Mouse (Mus musculus): Measurements from ENCODE around the gene Gtf2i. TPM values are rescaled to one million over a fixed set of nuclear protein-coding genes. Genes with fewer than 3 reads are reported as not detected.

Gene Gtf2i
- polyA plus RNA-seq, 2 experiments from 2014 or later: 71.1 to 90.5 TPM

DNA sequence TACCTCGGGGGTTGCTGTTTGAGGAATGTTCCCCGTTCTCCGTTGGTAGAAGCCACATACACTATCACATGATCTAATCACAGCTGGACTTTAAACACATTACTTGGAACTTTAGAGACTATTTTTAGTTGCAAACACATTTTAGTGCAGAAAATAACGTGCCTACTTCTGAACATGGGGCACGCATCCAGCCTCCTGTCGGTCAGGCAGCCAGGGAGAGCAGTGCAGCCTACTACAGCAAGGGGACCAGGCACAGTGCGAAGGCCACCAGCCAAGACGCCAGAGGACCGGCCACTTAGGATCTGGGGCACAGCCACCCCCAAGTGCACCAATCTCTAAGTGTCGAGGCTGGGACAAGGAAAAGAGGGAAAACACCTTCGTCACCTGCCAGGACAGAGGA, 39.5 kb downstream of the Gtf2i start:
- ATAC-seq: no peak

DNA sequence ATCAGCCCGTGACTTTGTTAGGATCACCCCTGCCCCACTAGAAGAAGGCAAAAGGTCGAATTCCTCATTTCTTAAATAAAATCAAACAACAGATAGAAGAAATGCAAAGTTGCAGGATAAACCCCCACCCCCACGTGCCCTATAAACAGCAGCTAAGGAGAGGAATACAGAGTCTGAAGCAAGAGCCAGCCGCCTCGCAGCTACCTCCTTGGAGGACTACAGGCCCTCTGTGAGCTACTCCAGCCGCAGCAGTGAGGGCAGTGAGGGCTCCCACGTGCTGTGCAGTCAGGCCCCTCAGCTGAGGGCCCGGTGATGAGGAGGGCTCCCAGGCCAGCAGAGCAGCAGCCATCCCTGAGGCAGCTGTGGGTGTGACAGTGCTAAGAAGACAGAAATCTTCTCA, 40.8 kb downstream of the Gtf2i start:
- ATAC-seq: no peak

DNA sequence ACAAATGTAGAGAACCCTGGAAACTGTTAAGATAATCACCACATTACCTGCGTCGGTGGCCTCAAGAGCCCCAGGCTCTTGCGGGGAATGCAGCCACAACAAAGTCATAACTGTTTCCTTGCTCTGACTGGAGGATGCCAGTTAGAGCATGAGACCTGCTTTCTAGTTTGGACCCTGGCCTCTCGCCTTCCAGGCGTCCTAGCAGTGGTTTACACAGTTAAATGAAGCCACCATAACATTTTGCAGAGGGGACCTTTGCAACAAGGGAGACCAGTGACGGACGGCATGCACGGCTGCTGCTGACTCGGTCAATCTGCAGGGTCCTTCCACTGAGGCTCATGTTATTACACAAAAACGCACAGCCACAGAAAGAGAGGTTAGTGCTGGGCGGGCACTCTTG, 41.8 kb downstream of the Gtf2i start:
- no peak for ATAC-seq

DNA sequence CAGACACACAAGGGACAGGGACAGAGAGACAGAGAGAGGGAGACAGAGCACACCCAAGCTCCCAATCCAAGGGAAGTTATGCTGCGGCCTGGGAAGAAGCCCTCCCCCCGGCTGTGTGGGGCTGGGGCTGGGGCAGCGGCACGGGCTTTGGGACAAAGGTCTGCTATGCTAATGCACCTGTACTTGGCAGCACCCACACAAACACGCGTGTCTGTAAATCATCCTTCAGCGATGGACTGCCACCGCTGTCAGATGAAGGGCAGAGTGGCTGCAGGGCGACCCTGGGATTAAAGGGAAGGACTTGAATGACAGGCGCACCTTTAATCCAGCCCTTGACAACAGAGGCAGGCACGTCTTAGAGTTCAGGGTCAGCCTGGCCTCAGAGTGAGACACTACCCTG, 43.1 kb downstream of the Gtf2i start:
- ATAC-seq: no peak

DNA sequence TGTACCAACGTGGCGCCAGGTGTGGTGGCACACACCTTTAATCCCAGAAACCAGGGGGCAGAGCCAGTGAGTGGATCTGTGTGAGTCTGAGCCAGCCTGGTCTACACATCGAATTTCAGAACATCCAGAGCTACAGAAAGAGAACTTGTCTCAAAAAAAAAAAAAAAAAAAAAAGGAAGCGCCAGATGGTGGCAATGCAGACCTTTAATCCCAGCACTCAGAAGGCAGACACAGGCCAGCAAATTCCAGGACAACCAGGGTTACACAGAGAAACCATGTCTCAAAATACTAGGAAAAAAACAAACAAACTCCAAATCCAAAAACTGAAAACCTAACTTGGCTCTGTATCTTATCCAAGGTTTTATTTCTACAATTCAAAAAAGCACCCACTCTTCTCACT, 44.0 kb downstream of the Gtf2i start:
- ATAC-seq: no peak

DNA sequence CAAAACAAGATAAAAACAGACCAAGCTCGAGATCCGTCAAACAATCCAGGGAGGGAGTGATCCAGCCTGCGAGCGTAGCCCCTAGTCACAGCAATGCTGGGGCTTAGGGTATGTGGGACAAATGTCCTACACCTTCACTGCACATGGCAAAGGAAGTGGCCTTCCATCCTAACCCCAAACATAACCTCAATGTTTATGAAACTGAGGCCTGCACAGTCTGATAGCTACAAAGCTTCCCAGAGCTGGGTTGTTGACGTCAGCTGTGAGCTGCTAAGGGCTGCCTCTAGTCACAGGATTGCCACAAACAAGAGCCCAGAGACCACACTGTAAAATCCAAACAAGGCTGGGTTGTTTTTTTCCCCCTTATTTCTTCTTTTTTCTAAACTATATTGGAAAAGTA, 44.8 kb downstream of the Gtf2i start:
- ATAC-seq: peak; percentile 67

DNA sequence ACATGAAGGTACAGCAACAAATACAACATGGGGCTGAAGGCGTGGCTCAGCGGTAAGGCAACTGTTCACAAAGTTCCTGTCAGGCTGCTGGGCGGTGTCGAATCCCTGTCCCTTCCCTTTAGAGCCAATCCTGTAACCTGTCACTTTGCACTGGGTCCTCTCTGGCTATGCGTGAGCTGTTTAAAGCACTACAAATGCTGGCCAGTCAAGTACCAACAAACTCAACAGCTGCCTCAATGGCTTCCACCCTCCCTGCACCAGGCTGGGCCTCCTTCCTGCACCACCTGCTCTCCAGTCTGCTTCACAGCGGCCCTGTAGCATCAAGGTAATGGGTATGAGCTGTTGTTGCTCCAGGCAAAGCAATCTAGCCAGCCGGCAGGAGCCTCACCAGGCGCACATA, 45.8 kb downstream of the Gtf2i start:
- ATAC-seq: no peak

DNA sequence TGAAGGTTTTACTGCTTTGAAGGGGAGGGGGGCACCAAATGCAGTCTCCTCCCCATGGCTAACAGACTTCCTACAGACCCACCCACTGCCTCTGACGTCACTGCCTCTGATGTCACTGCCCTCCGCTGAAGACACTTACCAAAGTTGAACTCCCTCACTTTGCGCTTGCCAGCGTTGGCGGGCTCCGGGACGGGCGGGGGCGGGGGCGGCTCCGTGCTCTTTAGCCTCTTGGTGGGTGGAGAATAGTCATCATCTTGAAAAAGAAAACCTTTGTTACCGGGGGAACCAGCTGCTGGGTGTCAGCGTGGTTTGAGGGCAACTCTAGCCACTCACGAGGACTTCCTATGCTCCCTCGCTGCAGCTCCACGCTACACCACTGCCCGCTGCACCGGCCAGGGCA, 48.2 kb downstream of the Gtf2i start:
- ATAC-seq: peak; percentile 76

DNA sequence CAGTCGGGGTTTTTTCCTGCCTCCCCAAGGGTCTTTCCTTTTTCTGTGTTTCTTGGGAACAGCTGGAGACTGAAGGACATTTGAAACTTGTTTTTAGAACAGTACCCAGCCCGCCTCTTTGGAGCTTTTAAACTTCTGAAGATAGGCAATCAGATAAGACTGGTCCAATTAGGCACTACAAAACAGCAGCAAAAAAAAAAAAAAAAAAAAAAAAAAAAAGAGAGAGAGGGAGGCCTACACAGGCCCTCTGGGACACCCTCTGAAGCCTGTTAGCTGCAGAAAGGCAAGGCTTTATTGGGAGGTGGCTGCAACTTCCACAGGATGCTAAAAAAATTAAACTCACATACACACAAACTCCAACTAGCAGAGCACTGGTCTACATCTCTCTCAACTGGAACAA, 48.7 kb downstream of the Gtf2i start:
- peak; percentile 16 for ATAC-seq

DNA sequence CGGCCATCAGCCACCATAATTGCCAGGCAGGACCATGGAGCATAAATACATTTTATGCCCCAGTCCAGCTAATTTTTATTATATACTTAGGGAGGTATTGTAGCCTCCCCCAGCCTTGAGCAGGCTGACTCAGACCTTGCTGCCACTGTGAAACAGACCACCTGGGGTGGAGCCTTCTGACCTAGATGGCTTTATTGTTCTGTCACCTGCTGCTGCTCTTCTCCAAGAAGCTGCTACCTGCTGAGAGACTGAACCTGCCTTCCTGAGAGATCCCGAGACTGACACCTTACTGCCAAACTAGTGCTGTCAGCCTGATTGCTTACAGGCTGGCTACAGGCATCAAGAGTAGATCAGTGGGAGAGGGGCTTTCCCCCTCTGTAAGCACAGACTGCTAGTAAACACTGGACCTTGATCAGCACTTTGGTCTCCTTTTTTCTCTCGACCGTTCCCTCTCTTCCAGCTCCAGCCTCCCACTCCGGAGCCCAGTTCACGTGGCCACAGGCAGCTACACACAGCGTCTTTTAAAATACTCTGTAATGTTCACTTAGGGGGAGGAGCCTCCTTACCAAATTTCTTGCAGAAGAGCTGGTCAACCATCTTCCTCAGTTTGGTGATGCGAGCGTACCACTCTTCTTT, 54.4 kb downstream of the Gtf2i start:
- ATAC-seq: no peak

DNA sequence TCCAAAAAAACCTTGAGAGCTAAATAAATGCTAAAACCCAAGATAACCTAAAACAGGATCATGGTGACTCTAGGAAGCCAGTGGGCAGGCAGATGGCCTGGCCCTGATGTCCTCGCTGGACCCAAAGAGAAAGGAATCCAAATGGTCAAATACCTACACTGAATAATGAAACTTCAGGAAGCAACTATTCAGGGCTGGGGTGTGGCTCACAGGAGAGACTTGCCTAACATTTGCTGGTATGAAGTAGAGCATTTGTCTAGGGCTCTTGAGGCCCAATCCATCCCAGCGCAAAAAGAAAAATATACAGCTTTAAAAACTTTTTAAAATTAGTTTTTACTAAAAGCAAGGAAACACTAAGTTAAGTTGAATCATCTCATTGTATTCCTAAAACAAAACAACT, 55.6 kb downstream of the Gtf2i start:
- ATAC-seq: no peak

DNA sequence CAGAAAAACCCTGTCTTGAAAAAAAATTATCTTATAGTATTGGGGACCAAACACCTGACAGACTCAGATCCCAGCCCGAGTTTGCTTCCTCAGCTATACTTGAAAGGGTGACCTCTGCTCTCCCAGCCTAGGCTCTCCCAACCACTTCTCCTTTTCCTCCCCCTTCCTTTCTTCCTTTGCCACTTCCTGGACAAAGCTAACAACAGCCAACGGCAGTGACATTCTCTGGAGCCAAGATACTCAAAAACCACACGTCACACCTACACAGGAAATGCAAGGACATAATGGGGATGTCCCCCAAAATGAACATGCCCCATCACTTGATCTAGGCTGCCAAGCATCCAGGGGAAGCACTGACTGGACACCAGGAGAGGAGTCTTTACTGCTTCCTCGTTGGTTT, 56.2 kb downstream of the Gtf2i start:
- ATAC-seq: peak; percentile 70

DNA sequence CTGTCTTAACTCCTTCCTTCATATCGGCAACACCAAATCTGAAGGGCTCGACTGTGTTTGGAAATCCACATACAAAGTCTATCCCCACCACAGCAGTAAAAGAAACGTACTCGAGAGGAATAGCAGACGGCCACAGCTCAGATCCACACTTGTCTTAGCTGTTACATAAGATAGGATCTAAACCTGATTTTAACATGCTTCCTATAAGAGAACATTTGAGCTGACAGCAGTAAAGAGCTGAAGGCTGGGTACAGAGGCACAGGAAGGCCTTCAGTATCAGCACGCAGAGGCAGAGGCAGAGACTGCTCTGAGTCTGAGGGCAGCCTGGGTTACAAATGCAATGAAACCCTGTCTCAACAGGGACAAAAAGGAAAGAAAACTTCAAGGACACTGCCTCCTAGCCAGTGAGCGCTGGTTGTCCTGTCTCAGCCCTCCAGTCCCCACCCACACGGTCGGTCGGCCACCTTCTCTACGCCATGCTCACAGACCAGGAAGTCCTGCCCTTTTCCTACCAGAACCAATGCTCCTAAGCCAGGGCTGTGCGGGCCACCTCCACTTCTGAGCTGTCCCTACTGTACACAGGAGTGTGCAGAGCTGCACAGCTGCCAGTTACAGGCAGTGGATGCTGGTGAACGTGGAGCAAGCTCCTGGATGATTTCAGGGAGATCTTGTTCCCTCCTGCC, 57.1 kb downstream of the Gtf2i start:
- ATAC-seq: no peak

DNA sequence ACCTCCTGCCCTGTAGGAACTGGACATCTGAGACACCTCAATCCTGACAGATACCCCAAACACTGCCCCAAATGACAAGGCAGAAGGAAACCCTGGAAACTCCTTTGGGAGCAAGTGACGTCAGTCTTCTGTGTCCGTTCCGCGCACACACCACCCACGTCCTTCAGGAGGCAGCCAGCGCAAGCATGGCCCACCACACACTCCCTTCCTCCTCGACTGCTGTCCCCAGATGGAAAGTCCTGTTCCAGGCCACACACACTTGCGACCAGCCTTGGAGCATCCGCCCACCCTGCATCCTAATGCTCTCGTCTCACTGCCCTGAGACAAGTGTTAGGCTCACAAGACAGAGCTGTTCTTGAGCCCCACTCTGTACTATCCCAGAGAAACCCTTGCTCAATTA, 59.3 kb downstream of the Gtf2i start:
- no peak for ATAC-seq

DNA sequence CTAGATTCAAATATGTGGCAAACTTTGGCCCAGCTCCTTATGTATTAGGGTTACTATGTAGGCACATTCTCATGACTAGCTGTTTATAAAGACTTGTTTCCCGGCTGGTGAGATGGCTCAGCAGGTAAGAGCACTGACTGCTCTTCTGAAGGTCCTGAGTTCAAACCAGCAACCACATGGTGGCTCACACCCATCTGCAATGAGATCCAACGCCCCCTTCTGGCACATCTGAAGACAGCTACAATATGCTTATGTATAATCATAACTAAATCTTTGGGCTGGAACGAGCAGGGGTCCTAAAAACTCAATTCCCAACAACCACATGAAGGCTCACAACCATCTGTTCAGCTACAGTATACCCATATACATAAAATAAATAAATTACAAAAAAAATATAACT, 60.8 kb downstream of the Gtf2i start:
- ATAC-seq: no peak

DNA sequence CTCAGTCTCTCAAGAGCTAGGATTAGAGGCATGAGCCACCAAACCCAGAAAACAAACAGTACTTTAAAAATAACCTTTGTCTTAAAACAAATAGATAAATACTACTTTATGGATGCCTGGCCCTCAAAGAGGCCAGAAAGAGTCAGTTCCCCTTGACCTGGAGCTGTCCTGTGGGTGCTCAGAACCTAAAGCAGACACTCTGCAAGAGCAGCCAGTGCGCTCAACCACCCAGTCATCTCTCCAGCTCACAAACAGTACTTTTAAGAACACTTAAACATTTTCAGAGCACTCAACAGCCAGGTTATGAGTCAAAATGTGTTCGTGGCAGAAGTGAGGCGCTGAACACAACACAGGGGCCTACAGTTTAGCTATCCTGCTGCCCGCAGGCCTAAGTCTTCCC, 63.5 kb downstream of the Gtf2i start:
- ATAC-seq: no peak

DNA sequence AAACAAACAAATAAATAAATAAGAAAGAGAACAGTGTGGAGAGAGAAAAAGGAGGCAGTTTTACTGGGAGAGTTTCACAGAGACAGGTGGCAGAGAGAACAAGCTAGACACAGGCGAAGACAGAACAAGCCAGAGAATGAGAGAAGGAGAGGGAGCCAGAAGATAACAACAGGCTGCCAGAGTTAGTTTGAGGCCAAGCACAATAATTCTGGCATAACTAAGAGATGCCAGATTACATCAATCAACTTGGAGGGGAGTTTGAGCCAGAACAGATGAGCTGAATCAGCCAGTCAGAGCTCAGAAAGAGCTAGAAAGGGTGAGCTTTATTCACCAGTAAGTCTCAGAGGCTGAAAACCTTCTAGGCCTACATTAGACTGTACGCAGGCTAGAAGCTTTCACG, 64.0 kb downstream of the Gtf2i start:
- ATAC-seq: no peak

DNA sequence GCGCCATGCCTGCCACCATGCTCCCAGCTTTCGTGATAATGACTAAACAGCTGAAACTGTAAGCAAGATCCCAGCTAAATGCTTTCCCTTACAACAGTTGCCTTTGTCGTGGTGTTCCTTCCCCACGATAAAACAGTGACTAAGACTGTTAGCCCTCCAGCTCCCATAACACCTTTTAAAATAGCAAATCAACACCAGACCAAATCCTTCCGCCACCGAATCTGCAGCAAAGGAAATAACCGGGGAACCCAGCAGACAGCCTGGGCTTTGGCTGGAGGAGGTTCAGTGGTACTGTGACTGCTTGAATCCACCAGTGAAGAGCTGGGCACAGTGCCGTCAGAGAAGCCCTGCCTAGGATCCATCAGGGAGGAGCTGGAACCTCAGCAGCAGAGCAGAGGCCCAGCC, 65.3 kb downstream of the Gtf2i start:
- no peak for ATAC-seq

DNA sequence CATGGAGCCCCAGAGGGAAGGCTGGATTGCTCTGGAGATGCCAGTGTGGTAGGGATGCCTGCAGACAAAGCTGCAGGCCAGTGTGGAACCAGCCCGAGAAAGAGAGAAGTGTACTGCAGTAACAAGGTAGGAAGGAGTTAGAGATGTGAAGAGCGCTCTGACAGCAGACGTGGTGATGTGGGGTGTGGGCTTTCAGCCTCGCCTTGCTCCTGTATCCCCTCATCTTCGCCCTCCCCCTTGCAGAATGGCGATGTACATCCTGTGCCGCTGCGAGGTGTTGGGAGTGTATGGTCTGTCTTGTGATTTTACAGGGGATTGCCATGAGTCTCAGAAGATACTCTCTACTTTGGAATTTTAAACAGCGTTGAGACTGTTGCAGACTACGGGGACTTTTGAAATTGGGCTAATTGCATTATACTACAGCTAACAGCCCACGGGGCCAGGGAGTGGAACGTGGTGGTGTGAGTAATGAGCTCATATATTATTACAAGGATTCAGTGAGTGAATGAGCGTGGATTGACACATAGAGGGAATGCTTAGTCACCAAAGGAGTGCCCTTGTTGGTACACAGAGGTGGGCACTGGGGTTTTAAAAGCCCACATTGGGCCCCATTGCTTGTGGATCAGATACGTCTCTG, 65.8 kb downstream of the Gtf2i start:
- no peak for ATAC-seq

DNA sequence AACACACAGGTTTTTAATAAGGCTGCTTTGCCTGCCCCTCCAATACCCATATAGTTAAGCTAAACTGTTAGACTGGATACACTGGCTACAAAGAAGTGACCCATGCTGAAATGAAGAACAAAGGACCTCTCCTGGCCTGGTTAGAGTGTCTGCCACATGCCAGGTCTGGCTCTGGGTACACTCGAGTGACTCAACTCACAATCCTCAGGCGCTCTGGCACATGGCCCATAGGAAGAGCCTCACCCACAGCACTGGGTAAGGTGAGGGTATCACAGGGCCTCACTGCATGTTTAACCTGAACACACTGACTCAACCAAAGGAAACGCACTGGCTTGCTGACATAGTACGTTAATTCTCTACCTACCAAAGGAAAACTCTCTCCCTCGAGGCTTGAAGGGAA, 68.4 kb downstream of the Gtf2i start:
- no peak for ATAC-seq

DNA sequence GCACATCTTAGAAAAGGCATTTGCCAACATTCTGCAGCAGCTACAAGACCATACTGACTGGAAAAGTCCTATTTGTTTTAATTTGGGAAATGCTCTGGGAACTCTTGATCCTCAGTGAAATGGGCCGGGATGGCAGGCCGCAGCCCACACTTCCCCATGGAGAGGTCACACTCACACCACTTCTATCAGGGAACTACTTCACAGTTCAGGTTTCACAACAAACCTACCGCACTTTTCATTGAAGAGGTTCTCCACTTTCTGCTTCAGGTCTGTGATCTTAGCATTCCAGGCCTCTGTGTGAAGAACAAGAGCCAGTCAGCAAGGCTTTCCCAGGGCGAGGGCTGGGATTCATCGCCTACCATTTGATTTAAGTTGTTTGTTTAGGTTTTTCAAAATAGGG, 69.7 kb downstream of the Gtf2i start:
- ATAC-seq: no peak

DNA sequence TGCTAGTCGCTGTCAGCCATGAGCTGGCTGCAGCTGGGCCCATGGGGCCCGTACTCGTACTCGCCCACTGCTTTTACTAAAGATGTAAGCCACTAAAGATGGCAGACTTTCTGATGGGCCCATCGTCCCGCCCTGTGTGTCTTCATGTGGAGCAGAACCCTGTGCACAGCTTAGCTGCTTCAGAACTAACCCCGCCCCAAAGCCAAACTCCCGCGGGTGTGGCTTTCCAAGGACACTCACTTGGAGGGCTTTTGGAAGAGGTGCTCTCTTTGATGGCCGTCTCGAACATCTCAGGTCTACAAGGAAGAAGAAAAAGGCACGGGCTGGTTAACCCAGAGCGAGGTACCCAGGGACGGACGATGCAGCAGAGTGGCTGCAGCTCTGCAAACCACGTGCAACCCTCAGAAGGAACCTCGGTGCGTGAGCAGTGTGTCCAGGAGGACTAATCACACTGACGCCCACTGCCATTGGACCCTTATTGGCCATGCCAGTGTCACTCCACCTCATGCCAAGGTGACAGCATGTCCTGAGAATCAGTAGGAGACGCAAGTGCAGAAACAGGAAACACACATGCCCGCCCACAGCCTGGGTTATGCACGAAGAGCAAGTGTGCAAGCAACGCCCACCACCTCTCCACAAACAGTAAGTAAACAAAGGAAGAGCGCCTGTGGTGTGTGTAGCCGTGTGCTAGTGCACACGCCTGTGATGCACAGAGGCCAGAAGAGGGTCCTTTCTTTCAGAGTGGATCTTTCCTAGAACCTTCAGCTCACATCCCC, 70.7 kb downstream of the Gtf2i start:
- ATAC-seq: peak; percentile 70

DNA sequence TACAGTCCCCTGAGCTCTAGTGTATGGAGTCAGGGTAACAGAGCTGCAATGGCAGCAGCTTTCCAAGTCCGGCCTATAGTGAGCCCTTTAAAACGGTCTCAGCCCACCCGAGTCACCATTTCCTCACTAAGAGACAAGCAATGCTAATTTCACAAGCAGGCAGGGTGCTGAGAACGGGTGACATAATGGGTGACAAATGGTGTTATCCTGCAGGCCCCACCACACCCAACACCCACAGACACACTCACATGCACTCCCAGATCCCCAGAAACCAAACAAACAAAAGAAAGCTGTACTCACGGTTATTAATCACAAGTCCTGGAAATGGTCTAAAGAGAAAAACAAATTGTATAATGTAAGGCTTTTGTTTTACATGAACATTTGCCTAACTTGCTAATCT, 72.7 kb downstream of the Gtf2i start:
- ATAC-seq: no peak

All from activated CD4-positive, CD25-positive, alpha-beta regulatory T cell, adult 4 months (primary cell).